Mouse (Mus musculus) E14TG2a.4 (cell line): ENCODE data around the gene Epb41.

Source experiments
- CTCF ChIP-seq: conservative IDR thresholded peaks from 2 replicates; pipeline ENCODE4 v1.5.1; 2014; ENCODE audit warnings: low read length
- NANOG ChIP-seq: IDR thresholded peaks from 2 replicates; pipeline ENCODE4 v1.6.1; 2014; ENCODE audit warnings: borderline replicate concordance, low read length, mixed read lengths
- POU5F1 ChIP-seq: IDR thresholded peaks from 2 replicates; pipeline ENCODE4 v1.6.1; 2014; ENCODE audit warnings: low read length, borderline replicate concordance

GRCm38 (mm10) chr4:132011619-132012018 lies 63.5 kb downstream of the Epb41 start:
- TF ChIP-seq CTCF (no peak), POU5F1 (no peak), NANOG (peak; percentile 32; the same call in 1 of the 2 replicates)
